Mouse (Mus musculus) ES-E14 (cell line): ENCODE measurements around the gene Hist1h2bc.
"Not testable (repeated sequence)": the region's sequence is repeated elsewhere in the genome, so short reads cannot be mapped to it uniquely, and the experiment has no call there.

Source experiments
- CHD2 ChIP-seq: IDR thresholded peaks from 2 replicates; pipeline ENCODE4 v1.6.1; 2014; ENCODE audit warnings: mild to moderate bottlenecking, low read depth, low read length, inconsistent platforms
- HCFC1 ChIP-seq: IDR thresholded peaks from 2 replicates; pipeline ENCODE4 v1.6.1; 2012; ENCODE audit warnings: low read length, inconsistent platforms, borderline replicate concordance; ENCODE audit not compliant: insufficient read depth
- MAFK ChIP-seq: IDR thresholded peaks from 2 replicates; pipeline ENCODE4 v1.6.1; 2014; ENCODE audit warnings: mild to moderate bottlenecking, low read depth, low read length, inconsistent platforms; ENCODE audit not compliant: insufficient read depth
- ZC3H11A ChIP-seq: IDR thresholded peaks from 2 replicates; pipeline ENCODE4 v1.6.1; 2012; ENCODE audit warnings: low read depth, mild to moderate bottlenecking, inconsistent platforms, low read length, borderline replicate concordance
- ZNF384 ChIP-seq: IDR thresholded peaks from 2 replicates; pipeline ENCODE4 v1.6.1; 2012; ENCODE audit warnings: low read depth, low read length, inconsistent platforms

GRCm38 (mm10) chr13:23702801-23703200 is 18.8 kb downstream of the Hist1h2bc start:
- not testable (repeated sequence) for TF ChIP-seq ZNF384, HCFC1, CHD2, ZC3H11A, MAFK
